Mouse (Mus musculus): ENCODE measurements around the gene Col5a1.

- TF ChIP-seq CTCF (IDR thresholded peaks at IDR 0.05; ENCODE audit: low read depth, low read length) (no peak), TAL1 (conservative IDR thresholded peaks at IDR 0.05; ENCODE audit: low read depth, low read length) (no peak), GATA1 (IDR thresholded peaks at IDR 0.05; ENCODE audit: borderline replicate concordance, low read length) (no peak), GATA2 (IDR thresholded peaks at IDR 0.05; ENCODE audit: borderline replicate concordance, low read depth, low read length) (no peak)
Measured at GRCm38 (mm10) chr2:28040466-28040865, 154.2 kb downstream of the Col5a1 start.
